Mouse (Mus musculus) heart, embryonic 15.5 days (tissue): ENCODE data around the gene Cul3. TPM values are rescaled to one million over a fixed set of nuclear protein-coding genes. Genes with fewer than 3 reads are reported as not detected.
"Not testable (repeated sequence)": the region's sequence is repeated elsewhere in the genome, so short reads cannot be mapped to it uniquely, and the experiment has no call there.

ENCODE experiments used
- ATAC-seq: fragments of 200-750 bp; cut with Nextera tagmentation; replicated peaks from 2 replicates; pipeline ENCODE4 v1.8.0; 2017; ENCODE audit warnings: low read depth, moderate TSS enrichment; ENCODE audit not compliant: insufficient number of reproducible peaks, insufficient read depth, low FRiP score
- H3K27ac ChIP-seq: fragments of 300-500 bp; sonication (generic); 2 replicates; pipeline ENCODE4 v1.5.1; 2015; ENCODE audit warnings: mild to moderate bottlenecking, inconsistent platforms
- H3K27me3 ChIP-seq: fragments of 300-500 bp; sonication (generic); 2 replicates; pipeline ENCODE4 v1.6.1; 2015; ENCODE audit warnings: inconsistent platforms
- H3K36me3 ChIP-seq: fragments of 300-500 bp; sonication (generic); 2 replicates; pipeline ENCODE4 v1.6.1; 2015; ENCODE audit warnings: mild to moderate bottlenecking, inconsistent platforms
- H3K4me1 ChIP-seq: fragments of 300-500 bp; sonication (generic); replicated peaks from 2 replicates; pipeline ENCODE4 v1.6.1; 2015; ENCODE audit warnings: inconsistent platforms
- H3K4me2 ChIP-seq: fragments of 300-500 bp; sonication (generic); 2 replicates; pipeline ENCODE4 v1.6.1; 2015; ENCODE audit warnings: inconsistent platforms, mild to moderate bottlenecking, moderate library complexity
- H3K4me3 ChIP-seq: fragments of 300-500 bp; sonication (generic); 2 replicates; pipeline ENCODE4 v1.5.1; 2015; ENCODE audit warnings: mild to moderate bottlenecking, inconsistent platforms
- H3K9ac ChIP-seq: fragments of 300-500 bp; sonication (generic); 2 replicates; pipeline ENCODE4 v1.6.1; 2015; ENCODE audit warnings: mild to moderate bottlenecking, inconsistent platforms
- H3K9me3 ChIP-seq: fragments of 300-500 bp; sonication (generic); replicated peaks from 2 replicates; pipeline ENCODE4 v1.6.1; 2016; ENCODE audit warnings: inconsistent platforms
- WGBS: fragments of 180-500 bp; shearing (Covaris S2); methylation state at CpG from one replicate; pipeline ENCODE4 v1.1.7; 2015; ENCODE audit warnings: mixed read lengths; 5-methylcytosine and 5-hydroxymethylcytosine counted together
- polyA plus RNA-seq: library from polyadenylated mRNA; unstranded; fragments of >200 nt; fragmentation: Nextera tagmentation; extraction: Ambion mirVana; gene quantifications from 2 replicates; pipeline ENCODE4 v1.2.1, GENCODE M21; 2015

Gene Cul3
- 21.3 and 22.5 TPM in 2 replicates for polyA plus RNA-seq

DNA sequence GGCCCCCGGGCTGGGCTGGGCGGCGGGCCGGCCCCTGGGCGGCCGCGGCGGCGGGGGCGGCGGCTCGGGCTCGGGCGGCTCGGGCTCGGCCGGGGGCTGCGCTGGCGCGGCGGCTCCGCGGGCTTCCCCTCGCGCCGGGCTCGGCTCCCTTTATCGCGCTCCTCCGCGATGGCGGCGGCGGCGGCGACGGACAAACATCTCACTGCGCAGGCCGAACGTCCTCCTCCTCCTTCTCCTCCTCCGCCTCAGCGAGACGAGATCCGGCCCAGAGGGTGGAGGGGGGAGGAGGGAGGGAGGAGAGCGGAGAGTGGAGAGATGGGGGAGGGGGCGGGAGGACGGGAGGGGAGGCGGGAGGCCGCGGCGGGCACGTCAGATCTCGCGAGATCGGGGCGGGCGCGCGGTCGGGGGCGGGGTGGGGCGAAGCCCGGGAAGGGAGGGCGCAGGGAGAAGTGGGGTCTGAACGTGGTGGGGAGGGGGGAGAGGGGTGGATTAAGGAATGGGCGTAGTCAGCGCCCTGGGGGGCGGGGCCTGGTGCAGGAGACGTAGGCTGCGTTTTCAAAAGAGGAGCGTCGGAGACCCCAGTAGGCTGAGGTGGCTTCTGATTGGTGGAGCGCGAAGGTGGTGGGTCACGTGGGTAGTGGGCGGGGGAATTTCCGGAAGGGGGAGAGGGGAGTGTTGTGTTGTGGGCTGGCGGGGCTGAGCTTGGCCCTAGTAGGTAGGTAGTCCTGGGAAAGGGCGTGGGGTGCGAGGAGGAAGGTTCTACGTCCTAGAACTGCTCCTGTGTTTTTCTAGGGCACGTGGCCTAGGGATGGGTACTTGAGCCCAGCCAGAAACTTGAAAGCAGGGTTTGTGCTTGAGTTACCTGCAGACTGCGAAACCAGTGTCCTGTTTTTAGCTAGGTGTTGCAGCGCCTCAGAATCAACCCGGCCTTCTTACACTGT, at the start of gene Cul3:
Cul3 (minus strand) TSS at position 45 of the 941 bp plus-strand sequence.
- Histone ChIP-seq H3K27me3 (no peaks in the 10 kb centered on the region), H3K4me3 (peak within 1 kb of the TSS; percentile 96), H3K9me3 (no peaks in the 10 kb centered on the region), H3K4me1 (peaks cover 22% of the 10 kb centered on the region), H3K9ac (peak within 1 kb of the TSS; percentile 96), H3K27ac (peak within 1 kb of the TSS; percentile 99), H3K4me2 (peak within 1 kb of the TSS; percentile 82), H3K36me3 (no peaks in the 10 kb centered on the region)
- peak; percentile 98 for ATAC-seq
- WGBS = 2% methylated on average over 38 of the region's 85 CpGs

GRCm38 (mm10) chr1:80389518-80389917, 49.2 kb upstream of the Cul3 start:
- Histone ChIP-seq H3K27me3 (no peaks in the 10 kb centered on the region), H3K9ac (no peak overlapping the region), H3K4me3 (no peak overlapping the region), H3K9me3 (no peaks in the 10 kb centered on the region), H3K4me2 (no peak overlapping the region), H3K4me1 (peaks cover 3% of the 10 kb centered on the region; the same call in 1 of the 2 replicates), H3K36me3 (no peaks in the 10 kb centered on the region), H3K27ac (no peak overlapping the region)
- 68% methylated on average over 7 of the region's 7 CpGs for WGBS
- ATAC-seq = no peak

DNA sequence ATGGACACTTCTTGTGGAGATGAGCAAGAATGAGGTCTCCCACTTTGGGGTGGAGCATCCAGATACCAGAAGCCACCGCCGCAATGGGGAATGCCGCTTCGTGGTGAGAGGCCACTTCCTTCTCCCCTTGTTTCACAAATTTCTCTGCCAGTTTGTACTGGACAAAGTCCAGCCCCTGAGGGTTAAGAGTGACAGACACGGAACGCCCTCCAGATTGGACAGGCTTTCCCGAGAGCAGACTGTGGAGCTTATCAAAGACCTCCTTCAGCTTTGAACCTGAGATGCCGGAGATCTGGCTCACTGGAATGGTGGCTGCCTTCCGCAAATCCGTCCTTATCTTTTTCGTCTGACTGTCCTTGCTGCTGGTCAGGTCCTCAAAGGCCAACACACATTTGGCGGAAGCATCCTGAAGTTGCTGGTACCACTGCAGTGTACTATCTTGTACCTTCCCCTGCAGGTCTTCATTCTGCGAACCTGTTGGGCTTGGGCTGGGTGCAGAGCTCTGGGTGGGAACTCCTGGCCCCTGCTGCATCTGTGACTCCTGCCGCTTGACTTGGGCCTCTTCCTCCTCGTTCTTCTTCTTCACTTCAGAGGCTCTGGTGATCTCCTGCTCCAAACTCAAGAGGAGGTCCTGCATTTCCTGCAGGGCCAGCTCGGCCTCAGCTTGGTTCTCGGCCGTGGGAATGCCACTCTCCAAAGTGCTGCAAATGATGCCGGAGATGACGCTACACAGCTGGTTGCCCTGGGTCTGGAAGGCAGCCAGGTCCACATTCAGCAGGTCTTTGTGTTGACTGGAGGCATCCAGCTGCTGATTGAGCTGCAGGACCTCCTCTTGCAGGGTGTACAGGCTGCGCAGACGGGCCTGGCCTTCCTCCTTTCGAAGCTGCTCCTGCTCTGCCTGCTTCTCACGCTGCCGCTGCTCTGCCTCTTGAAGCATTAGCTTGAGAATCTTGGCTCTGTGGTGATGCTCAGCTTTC, 43.6 kb upstream of the Cul3 start:
- Histone ChIP-seq H3K4me3 (no peak overlapping the region), H3K9me3 (no peaks in the 10 kb centered on the region), H3K27ac (no peak overlapping the region), H3K27me3 (no peaks in the 10 kb centered on the region), H3K4me1 (peaks cover 12% of the 10 kb centered on the region), H3K4me2 (peak overlapping the region; percentile 41), H3K36me3 (no peaks in the 10 kb centered on the region), H3K9ac (no peak overlapping the region)
- no peak; the same call in 1 of the 2 replicates for ATAC-seq
- 41% methylated on average over 25 of the region's 25 CpGs for WGBS

DNA sequence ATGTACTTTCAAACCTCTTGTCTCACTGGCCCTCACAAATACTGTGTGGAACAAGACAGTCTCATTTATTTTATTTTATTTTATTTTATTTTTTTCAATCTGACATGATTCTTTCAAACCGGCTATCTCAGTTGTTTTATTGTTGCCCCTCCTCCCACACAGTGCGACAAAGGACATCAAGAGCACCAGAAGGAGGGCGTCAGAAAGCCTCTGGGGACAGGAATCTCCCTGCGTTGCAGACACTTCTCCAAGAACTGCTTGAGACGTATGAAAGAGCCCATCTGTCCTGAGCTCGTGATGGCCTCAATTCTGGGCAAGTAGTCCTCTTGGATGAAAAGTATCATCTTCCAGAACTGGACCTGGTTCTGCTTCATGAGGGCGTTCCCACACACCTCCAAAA, 42.6 kb upstream of the Cul3 start:
- H3K27me3 ChIP-seq = no peaks in the 10 kb centered on the region
- H3K4me2 ChIP-seq = no peak overlapping the region
- H3K36me3 ChIP-seq = no peaks in the 10 kb centered on the region
- peaks cover 12% of the 10 kb centered on the region for H3K4me1 ChIP-seq
- no peaks in the 10 kb centered on the region for H3K9me3 ChIP-seq
- H3K4me3 ChIP-seq = no peak overlapping the region
- H3K9ac ChIP-seq = no peak overlapping the region
- no peak overlapping the region for H3K27ac ChIP-seq
- ATAC-seq = no peak
- 70% methylated on average over 7 of the region's 7 CpGs for WGBS

GRCm38 (mm10) chr1:80381302-80381701, 41.0 kb upstream of the Cul3 start:
- no peak overlapping the region for H3K4me3 ChIP-seq
- H3K4me2 ChIP-seq = no peak overlapping the region
- H3K9me3 ChIP-seq = no peaks in the 10 kb centered on the region
- H3K36me3 ChIP-seq = no peaks in the 10 kb centered on the region
- H3K4me1 ChIP-seq = peaks cover 12% of the 10 kb centered on the region
- WGBS = 23% methylated on average over 4 of the region's 4 CpGs
- H3K27ac ChIP-seq = no peak overlapping the region
- no peak overlapping the region for H3K9ac ChIP-seq
- H3K27me3 ChIP-seq = no peaks in the 10 kb centered on the region
- ATAC-seq = no peak

- ATAC-seq = no peak
These were observed 31.7 kb upstream of the Cul3 start for GRCm38 (mm10) chr1:80372010-80372409.

GRCm38 (mm10) chr1:80371189-80371889, 31.1 kb upstream of the Cul3 start:
- H3K27ac ChIP-seq = no peak overlapping the region
- H3K4me1 ChIP-seq = no peaks in the 10 kb centered on the region
- WGBS = 90% methylated on average over 3 of the region's 3 CpGs
- ATAC-seq = no peak
- H3K36me3 ChIP-seq = no peaks in the 10 kb centered on the region
- no peaks in the 10 kb centered on the region for H3K9me3 ChIP-seq
- no peak overlapping the region for H3K4me3 ChIP-seq
- no peak overlapping the region for H3K4me2 ChIP-seq
- no peak overlapping the region for H3K9ac ChIP-seq
- H3K27me3 ChIP-seq = no peaks in the 10 kb centered on the region

More at GRCm38 (mm10) chr1:80372010-80372409, 31.7 kb upstream of the Cul3 start:
- Histone ChIP-seq H3K9me3 (no peaks in the 10 kb centered on the region), H3K27ac (no peak overlapping the region), H3K36me3 (no peaks in the 10 kb centered on the region), H3K4me2 (no peak overlapping the region), H3K9ac (no peak overlapping the region), H3K4me1 (no peaks in the 10 kb centered on the region), H3K27me3 (no peaks in the 10 kb centered on the region), H3K4me3 (no peak overlapping the region)
- 79% methylated on average over 3 of the region's 3 CpGs for WGBS

GRCm38 (mm10) chr1:80363486-80363885, 23.2 kb upstream of the Cul3 start:
- Histone ChIP-seq H3K27me3 (no peaks in the 10 kb centered on the region), H3K27ac (no peak overlapping the region), H3K4me2 (no peak overlapping the region), H3K9me3 (no peaks in the 10 kb centered on the region), H3K36me3 (no peaks in the 10 kb centered on the region), H3K4me3 (no peak overlapping the region), H3K4me1 (no peaks in the 10 kb centered on the region), H3K9ac (no peak overlapping the region)
- 85% methylated on average over 8 of the region's 8 CpGs for WGBS
- ATAC-seq = no peak

GRCm38 (mm10) chr1:80362946-80363345, 22.7 kb upstream of the Cul3 start:
- H3K4me2 ChIP-seq = no peak overlapping the region
- no peak overlapping the region for H3K9ac ChIP-seq
- WGBS = 64% methylated on average over 2 of the region's 2 CpGs
- no peaks in the 10 kb centered on the region for H3K27me3 ChIP-seq
- H3K9me3 ChIP-seq = no peaks in the 10 kb centered on the region
- H3K4me3 ChIP-seq = no peak overlapping the region
- H3K4me1 ChIP-seq = no peaks in the 10 kb centered on the region
- no peaks in the 10 kb centered on the region for H3K36me3 ChIP-seq
- no peak overlapping the region for H3K27ac ChIP-seq
- ATAC-seq = no peak

DNA sequence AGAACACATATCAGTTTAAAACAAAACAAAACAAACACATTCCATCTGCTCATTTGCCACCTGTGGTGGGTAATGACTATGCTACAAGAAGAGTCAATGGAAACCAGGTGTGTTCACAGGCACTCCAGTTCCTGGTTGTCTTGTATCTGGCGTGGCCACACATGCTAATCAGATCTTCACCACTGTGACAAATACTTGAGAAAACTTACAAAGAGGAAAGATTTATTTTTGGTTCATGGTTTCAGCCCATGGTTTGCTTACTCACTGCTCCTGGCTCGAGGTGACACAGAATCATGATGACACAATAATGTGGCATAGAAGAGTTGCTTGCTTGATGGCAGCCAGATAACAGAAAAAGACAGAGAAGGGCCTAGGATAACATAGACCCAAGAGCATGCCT, 22.1 kb upstream of the Cul3 start:
- WGBS = 55% methylated on average over 2 of the region's 2 CpGs
- H3K36me3 ChIP-seq = no peaks in the 10 kb centered on the region
- no peak overlapping the region for H3K4me3 ChIP-seq
- no peaks in the 10 kb centered on the region for H3K27me3 ChIP-seq
- H3K4me2 ChIP-seq = no peak overlapping the region
- H3K9me3 ChIP-seq = no peaks in the 10 kb centered on the region
- no peak for ATAC-seq
- H3K27ac ChIP-seq = no peak overlapping the region
- H3K9ac ChIP-seq = no peak overlapping the region
- H3K4me1 ChIP-seq = no peaks in the 10 kb centered on the region

DNA sequence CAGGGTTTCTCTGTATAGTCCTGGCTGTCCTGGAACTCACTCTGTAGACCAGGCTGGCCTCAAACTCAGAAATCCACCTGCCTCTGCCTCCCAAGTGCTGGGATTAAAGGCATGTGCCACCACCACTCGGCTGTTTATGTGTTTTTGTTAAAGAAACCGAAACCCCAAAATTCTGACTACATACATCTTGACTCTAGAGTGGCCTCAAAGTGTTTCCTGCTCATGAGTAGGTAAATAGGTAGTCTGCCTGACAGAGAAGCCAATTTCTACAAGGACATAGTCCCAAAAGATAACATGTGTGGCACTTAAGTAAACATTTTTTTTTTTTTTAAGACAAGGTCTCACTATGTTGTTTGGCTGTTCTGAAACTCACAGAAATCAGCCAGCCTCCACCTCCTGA, 21.5 kb upstream of the Cul3 start:
- H3K36me3 ChIP-seq, H3K9ac ChIP-seq: not testable (repeated sequence)

More for the DNA sequence above, 21.5 kb upstream of the Cul3 start:
- not testable (repeated sequence) for H3K9me3 ChIP-seq, ATAC-seq, H3K27ac ChIP-seq, H3K4me1 ChIP-seq, H3K4me2 ChIP-seq, H3K27me3 ChIP-seq, H3K4me3 ChIP-seq
- 80% methylated on average over 2 of the region's 2 CpGs for WGBS
